Mouse (Mus musculus): Measurements from ENCODE around the gene Tox2. TPM values are rescaled to one million over a fixed set of nuclear protein-coding genes. Genes with fewer than 3 reads are reported as not detected.

Tox2 gene
- polyA plus RNA-seq, 1 experiment, result 18.4 TPM

DNA sequence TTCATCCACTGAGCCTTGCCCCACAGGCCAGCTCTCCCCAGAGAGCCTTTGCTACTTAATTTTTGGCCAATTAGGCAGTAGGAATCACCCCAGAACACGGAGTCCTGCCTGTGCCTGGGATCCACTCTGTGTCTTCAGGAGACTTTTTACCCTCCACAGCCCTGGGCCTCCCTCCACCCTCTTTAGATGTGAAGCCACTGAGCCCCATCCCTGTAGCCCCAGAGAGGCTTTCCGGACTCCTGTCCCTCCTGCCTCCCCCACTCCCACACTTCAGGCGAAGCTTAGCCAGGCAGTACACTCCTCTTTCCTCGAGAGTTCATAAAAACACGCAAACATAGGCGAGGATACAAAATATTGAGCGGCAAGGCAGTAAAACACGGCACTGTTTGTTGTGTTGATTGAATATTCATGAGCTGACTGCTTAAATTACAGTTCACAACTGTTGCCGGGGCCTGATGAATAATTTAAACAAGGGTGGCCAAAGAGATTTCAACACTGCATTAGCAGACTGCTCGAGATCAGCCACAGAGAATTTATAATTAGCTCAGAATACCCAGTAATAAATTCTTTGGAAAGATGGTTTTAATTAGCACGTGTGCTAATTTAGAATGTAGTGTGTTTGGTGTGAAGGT is 94.2 kb downstream of the Tox2 start:
- TF ChIP-seq CTCF (IDR thresholded peaks at IDR 0.05; ENCODE audit: borderline replicate concordance, control insufficient read depth, extremely low read depth, insufficient read depth, low read length, poor library complexity) (no peak), POLR2A (IDR thresholded peaks at IDR 0.05; ENCODE audit: control insufficient read depth, extremely low read depth, insufficient read depth, low read length, poor library complexity) (no peak)
- DNase-seq, result no peak
- Histone ChIP-seq H3K4me1 (replicated peaks; ENCODE audit: control insufficient read depth, insufficient read depth, low read length) (no peaks in the 10 kb centered on the region), H3K27me3 (ENCODE audit: control insufficient read depth, insufficient read depth, low read length) (no peaks in the 10 kb centered on the region; the same call in 1 of the 2 replicates), H3K27ac (ENCODE audit: control insufficient read depth, insufficient read depth, low read length) (no peak overlapping the region), H3K36me3 (ENCODE audit: control insufficient read depth, insufficient read depth, low read length) (no peaks in the 10 kb centered on the region), H3K4me3 (ENCODE audit: control insufficient read depth, insufficient read depth, low read length) (no peak overlapping the region)
- WGBS, result 90% methylated on average over 11 of the region's 11 CpGs

DNA sequence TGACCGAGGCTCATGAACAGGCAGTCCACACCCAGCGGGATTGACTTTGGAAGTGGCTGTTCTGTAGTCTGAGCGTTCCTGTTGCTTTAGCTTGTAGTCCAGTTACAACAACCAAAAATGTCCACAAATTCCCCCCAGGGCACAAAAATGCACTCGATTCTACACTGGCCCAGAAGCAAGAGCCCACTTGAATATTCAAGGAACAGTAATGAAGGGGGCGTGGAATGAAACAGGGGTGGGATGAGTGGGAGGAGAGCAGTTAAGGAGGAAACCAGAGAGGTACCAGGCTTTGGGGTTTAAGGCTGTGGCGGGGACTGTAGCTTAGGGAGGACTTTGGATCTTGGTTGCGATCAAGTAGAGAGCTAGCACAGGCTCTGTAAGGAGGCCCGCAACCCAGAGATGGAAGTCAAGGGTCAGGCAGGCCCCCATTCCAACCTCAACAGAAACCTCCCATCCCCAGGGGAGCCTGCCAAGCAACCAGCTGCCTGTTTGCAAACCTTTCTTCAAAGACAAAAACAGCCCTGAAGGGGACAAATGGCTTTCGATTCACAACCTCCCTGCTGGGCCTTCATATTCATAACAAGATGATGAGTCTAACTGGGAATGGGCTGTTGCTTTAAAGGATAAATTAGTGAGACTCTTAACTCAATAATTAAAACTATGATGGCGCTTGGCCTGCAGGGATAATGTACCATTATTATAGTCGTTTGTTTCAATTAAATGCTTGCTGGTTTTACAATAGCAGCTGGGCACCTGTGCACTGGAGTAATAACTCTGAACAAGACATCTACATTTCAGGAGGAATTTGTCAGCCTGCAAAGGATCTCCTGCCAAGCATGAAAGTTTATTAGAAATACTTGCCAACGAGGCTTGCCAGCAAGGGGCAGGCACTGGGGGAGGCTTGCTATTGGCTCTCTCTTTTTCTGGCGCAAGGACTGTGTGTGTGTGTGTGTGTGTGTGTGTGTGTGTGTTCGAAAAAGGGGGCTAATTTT is 97.4 kb downstream of the Tox2 start:
- no peak for DNase-seq
- H3K27me3 ChIP-seq (ENCODE audit: control insufficient read depth, insufficient read depth, low read length), result no peaks in the 10 kb centered on the region
- H3K36me3 ChIP-seq (ENCODE audit: control insufficient read depth, insufficient read depth, low read length), result no peaks in the 10 kb centered on the region
- no peaks in the 10 kb centered on the region for H3K4me1 ChIP-seq (replicated peaks; ENCODE audit: control insufficient read depth, insufficient read depth, low read length)
- no peak overlapping the region for H3K27ac ChIP-seq (ENCODE audit: control insufficient read depth, insufficient read depth, low read length)
- H3K4me3 ChIP-seq (ENCODE audit: control insufficient read depth, insufficient read depth, low read length), result no peak overlapping the region
- WGBS, result 87% methylated on average over 14 of the region's 14 CpGs
- TF ChIP-seq CTCF (IDR thresholded peaks at IDR 0.05; ENCODE audit: borderline replicate concordance, control insufficient read depth, extremely low read depth, insufficient read depth, low read length, poor library complexity) (no peak), POLR2A (IDR thresholded peaks at IDR 0.05; ENCODE audit: control insufficient read depth, extremely low read depth, insufficient read depth, low read length, poor library complexity) (no peak)

DNA sequence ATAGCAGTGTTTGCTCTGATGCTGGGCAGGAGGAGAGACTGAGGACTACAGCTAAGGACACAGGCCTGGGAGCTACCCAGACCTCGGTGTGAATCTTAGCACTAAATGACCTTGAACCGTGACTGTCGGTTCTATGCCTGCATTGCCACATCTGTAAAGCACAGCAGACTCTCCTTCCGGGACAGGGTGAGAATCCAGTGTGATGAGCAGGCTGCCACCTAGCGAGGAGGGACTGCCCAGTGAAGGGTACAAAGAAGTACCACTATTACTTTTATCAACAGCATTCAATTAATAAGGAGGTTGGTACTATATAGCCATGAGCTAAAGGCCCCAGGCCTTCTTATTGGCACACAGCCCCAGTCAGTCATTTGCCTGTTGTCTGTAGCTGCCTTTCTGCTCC is 98.7 kb downstream of the Tox2 start:
- H3K27ac ChIP-seq (ENCODE audit: control insufficient read depth, insufficient read depth, low read length), result no peak overlapping the region
- no peaks in the 10 kb centered on the region for H3K27me3 ChIP-seq (ENCODE audit: control insufficient read depth, insufficient read depth, low read length)
- no peak overlapping the region for H3K4me3 ChIP-seq (ENCODE audit: control insufficient read depth, insufficient read depth, low read length)
- WGBS, result 77% methylated on average over 5 of the region's 5 CpGs
- no peak for TF ChIP-seq POLR2A (IDR thresholded peaks at IDR 0.05; ENCODE audit: control insufficient read depth, extremely low read depth, insufficient read depth, low read length, poor library complexity)
- TF ChIP-seq CTCF (IDR thresholded peaks at IDR 0.05; ENCODE audit: borderline replicate concordance, control insufficient read depth, extremely low read depth, insufficient read depth, low read length, poor library complexity), result no peak
- H3K4me1 ChIP-seq (replicated peaks; ENCODE audit: control insufficient read depth, insufficient read depth, low read length), result no peaks in the 10 kb centered on the region
- no peaks in the 10 kb centered on the region for H3K36me3 ChIP-seq (ENCODE audit: control insufficient read depth, insufficient read depth, low read length)
- DNase-seq, result no peak

DNA sequence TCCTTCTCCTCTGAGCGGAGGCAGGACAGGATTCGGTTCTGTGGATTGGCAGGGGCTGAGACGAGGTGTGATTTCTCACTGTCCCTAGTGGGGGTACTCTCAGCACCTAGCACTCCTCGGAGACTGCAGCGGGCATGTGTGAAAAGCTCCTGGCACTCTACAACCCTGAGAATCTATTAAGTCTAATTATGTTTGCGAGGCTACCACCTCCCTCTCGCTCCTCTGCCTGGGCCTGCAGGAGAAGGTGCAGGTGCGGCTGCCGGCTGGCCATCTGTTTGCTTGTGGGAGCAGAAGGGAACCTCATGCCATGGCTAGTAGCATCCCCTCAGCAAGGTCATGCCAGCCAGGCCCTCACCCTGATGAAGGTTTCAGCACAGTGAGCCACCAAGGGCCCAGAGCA is 100.1 kb downstream of the Tox2 start:
- no peak overlapping the region for H3K4me3 ChIP-seq (ENCODE audit: control insufficient read depth, insufficient read depth, low read length)
- H3K4me1 ChIP-seq (replicated peaks; ENCODE audit: control insufficient read depth, insufficient read depth, low read length), result no peaks in the 10 kb centered on the region
- 95% methylated on average over 9 of the region's 9 CpGs for WGBS
- no peak overlapping the region for H3K27ac ChIP-seq (ENCODE audit: control insufficient read depth, insufficient read depth, low read length)
- no peaks in the 10 kb centered on the region for H3K27me3 ChIP-seq (ENCODE audit: control insufficient read depth, insufficient read depth, low read length)
- H3K36me3 ChIP-seq (ENCODE audit: control insufficient read depth, insufficient read depth, low read length), result no peaks in the 10 kb centered on the region
- TF ChIP-seq POLR2A (IDR thresholded peaks at IDR 0.05; ENCODE audit: control insufficient read depth, extremely low read depth, insufficient read depth, low read length, poor library complexity), result no peak
- TF ChIP-seq CTCF (IDR thresholded peaks at IDR 0.05; ENCODE audit: borderline replicate concordance, control insufficient read depth, extremely low read depth, insufficient read depth, low read length, poor library complexity), result no peak
- DNase-seq, result no peak

DNA sequence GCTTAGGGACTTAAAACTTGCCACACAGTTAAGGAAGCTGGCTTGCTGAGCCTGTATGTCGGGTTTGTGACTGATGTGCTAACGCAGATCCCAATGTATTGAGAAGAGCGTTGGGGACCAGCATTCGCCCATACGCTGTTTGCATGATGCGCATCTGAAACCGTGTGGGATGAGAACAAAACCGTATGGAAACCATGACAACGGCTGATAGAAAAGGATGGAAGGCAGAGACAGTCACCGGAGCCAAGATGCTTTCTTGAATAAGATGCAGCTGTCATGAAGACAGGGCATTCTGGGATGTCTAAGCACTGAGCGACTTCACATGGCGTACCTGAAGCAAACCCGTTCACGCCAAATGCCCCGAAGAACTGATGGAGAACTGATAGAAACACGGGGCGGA is 106.5 kb downstream of the Tox2 start:
- DNase-seq, result no peak
- H3K36me3 ChIP-seq (ENCODE audit: control insufficient read depth, insufficient read depth, low read length), result no peaks in the 10 kb centered on the region
- H3K4me1 ChIP-seq (replicated peaks; ENCODE audit: control insufficient read depth, insufficient read depth, low read length), result no peaks in the 10 kb centered on the region
- H3K27ac ChIP-seq (ENCODE audit: control insufficient read depth, insufficient read depth, low read length), result no peak overlapping the region
- 95% methylated on average over 17 of the region's 17 CpGs for WGBS
- no peaks in the 10 kb centered on the region for H3K27me3 ChIP-seq (ENCODE audit: control insufficient read depth, insufficient read depth, low read length)
- no peak overlapping the region for H3K4me3 ChIP-seq (ENCODE audit: control insufficient read depth, insufficient read depth, low read length)
- TF ChIP-seq POLR2A (IDR thresholded peaks at IDR 0.05; ENCODE audit: control insufficient read depth, extremely low read depth, insufficient read depth, low read length, poor library complexity), result no peak
- no peak for TF ChIP-seq CTCF (IDR thresholded peaks at IDR 0.05; ENCODE audit: borderline replicate concordance, control insufficient read depth, extremely low read depth, insufficient read depth, low read length, poor library complexity)

DNA sequence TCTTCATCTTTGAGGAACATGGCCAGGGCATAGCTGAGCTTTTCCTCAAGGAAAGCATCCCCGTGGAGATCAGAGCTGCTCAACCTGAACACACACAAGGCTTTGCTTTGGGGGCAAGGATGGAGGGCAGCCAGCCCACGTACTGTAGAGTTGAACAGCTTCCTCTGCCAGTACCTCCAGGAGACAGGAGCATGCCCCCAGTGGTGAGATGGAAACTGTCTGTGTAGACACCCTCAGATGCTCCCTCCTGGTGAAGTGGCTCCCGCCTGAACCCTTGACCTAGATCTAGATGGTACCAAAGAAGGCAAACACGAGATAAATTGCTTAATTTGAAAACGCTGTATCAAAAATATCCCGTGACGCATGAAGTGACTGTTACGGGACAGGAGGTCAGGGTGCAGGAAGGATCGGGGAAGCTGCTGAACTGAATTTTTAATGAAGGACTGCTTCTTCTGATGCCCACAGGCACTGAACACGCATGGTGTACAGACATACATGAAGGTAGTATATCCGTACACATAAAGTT is 107.3 kb downstream of the Tox2 start:
- 78% methylated on average over 11 of the region's 11 CpGs for WGBS
- Histone ChIP-seq H3K27me3 (ENCODE audit: control insufficient read depth, insufficient read depth, low read length) (no peaks in the 10 kb centered on the region), H3K4me3 (ENCODE audit: control insufficient read depth, insufficient read depth, low read length) (no peak overlapping the region), H3K4me1 (replicated peaks; ENCODE audit: control insufficient read depth, insufficient read depth, low read length) (no peaks in the 10 kb centered on the region), H3K27ac (ENCODE audit: control insufficient read depth, insufficient read depth, low read length) (no peak overlapping the region), H3K36me3 (ENCODE audit: control insufficient read depth, insufficient read depth, low read length) (no peaks in the 10 kb centered on the region)
- peak; percentile 15 for DNase-seq
- TF ChIP-seq CTCF (IDR thresholded peaks at IDR 0.05; ENCODE audit: borderline replicate concordance, control insufficient read depth, extremely low read depth, insufficient read depth, low read length, poor library complexity) (no peak), POLR2A (IDR thresholded peaks at IDR 0.05; ENCODE audit: control insufficient read depth, extremely low read depth, insufficient read depth, low read length, poor library complexity) (no peak)

All from thymus, adult 2 months (tissue).